Mouse (Mus musculus) thymus, adult 2 months (tissue): Measurements from ENCODE around the gene Stard7.

Experiments
- CTCF ChIP-seq: fragments of 200-500 bp; IDR thresholded peaks from 2 replicates; pipeline ENCODE4 v1.5.1; 2012; ENCODE audit warnings: mild to moderate bottlenecking, control low read depth, low read length, moderate library complexity, borderline replicate concordance; ENCODE audit not compliant: control insufficient read depth, poor library complexity, insufficient read depth; ENCODE audit errors: extremely low read depth
- POLR2A ChIP-seq: fragments of 200-500 bp; IDR thresholded peaks from 2 replicates; pipeline ENCODE4 v1.6.1; 2012; ENCODE audit warnings: mild to moderate bottlenecking, low read length, control low read depth, moderate library complexity; ENCODE audit not compliant: control insufficient read depth, poor library complexity, insufficient read depth; ENCODE audit errors: extremely low read depth

DNA sequence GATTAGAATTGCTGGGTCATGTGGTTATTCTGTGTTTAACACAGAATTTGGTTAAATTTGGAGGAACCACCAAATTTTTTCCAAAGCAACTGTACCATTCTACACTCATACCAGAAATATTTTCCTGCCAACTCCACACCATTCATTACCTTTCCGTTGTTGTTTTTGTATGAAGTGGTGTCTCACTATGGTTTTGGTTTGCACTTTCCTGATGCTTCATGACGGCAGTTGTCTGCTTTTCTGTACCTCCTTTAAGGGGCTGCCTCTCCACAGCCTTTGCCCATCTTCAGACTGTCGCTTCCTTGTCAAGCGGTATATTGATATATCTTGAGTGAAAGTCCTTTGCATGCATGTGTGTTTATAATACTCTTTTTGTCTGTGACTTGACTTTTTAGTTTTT lies 42.8 kb downstream of the Stard7 start:
- no peak for TF ChIP-seq CTCF
- no peak for TF ChIP-seq POLR2A
